19 mouse cellular contexts compared by ENCODE assay signal in the genomic region with DNA sequence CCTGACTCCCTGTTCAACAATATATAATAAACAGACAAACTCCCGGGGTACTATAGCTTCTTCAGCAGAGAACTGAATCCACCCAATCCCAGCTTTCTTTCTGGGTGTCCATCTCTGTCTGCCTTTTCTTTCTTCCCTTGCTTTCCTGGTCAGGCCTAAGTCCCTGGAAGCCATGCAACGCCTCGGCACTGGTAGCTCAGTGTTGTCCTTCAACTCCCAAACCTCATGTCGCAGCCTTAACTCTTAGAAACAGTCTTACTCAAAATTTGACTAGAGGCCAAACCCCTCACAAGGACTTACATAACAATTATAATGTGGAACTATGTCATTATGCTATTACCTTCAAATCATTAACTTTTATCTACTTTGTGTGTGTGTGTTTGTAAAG. TPM values are rescaled to one million over a fixed set of nuclear protein-coding genes. Genes with fewer than 3 reads are reported as not detected.
DNase-seq lines count a peak whose midpoint lies in the region; ATAC-seq and TF ChIP-seq lines count a peak whose summit lies in the region.
"Had no signal": no experiment of that assay in that cellular context is flagged by ENCODE, and none has a peak within 500 bp of the region (broad histone marks: within the 10 kb centered on the region; RNA-seq: fewer than 3 reads in every experiment).

No protein-coding gene starts in this region.

- ATAC-seq in heart, embryonic 12.5 days (ENCODE audit: insufficient number of reproducible peaks, low FRiP score), result no peak
- ATAC-seq: forebrain, embryonic 15.5 days had no signal

- H3K4me2 ChIP-seq in heart, embryonic 12.5 days, result no peak overlapping the region
- H3K4me2 ChIP-seq: embryonic facial prominence, embryonic 13.5 days; forebrain, embryonic 12.5 days; forebrain, embryonic 15.5 days; hindbrain, embryonic 12.5 days; hindbrain, embryonic 15.5 days had no signal

- H3K27me3 ChIP-seq in heart, embryonic 12.5 days (replicated peaks), result no peaks in the 10 kb centered on the region
- H3K27me3 ChIP-seq: embryonic facial prominence, embryonic 13.5 days; forebrain, embryonic 12.5 days; forebrain, embryonic 15.5 days; hindbrain, embryonic 12.5 days; hindbrain, embryonic 15.5 days had no signal

- H3K27ac ChIP-seq in heart, embryonic 12.5 days (ENCODE audit: poor library complexity, severe bottlenecking), result no peak overlapping the region
- H3K27ac ChIP-seq in layer of hippocampus, adult 2 months, result peak overlapping the region; percentile 41; the same call in 1 of the 2 replicates
- H3K27ac ChIP-seq: embryonic facial prominence, embryonic 10.5 days; embryonic facial prominence, embryonic 13.5 days; forebrain, embryonic 12.5 days; forebrain, embryonic 15.5 days; heart, adult 2 months; heart, embryonic 10.5 days; hindbrain, embryonic 12.5 days; hindbrain, embryonic 15.5 days had no signal

- TF ChIP-seq CTCF in layer of hippocampus, adult 2 months (conservative IDR thresholded peaks at IDR 0.05), result no peak

- H3K36me3 ChIP-seq in heart, embryonic 12.5 days, result no peaks in the 10 kb centered on the region
- H3K36me3 ChIP-seq: embryonic facial prominence, embryonic 10.5 days; embryonic facial prominence, embryonic 13.5 days; forebrain, embryonic 12.5 days; forebrain, embryonic 15.5 days; heart, embryonic 10.5 days; hindbrain, embryonic 12.5 days; hindbrain, embryonic 15.5 days had no signal

- DNase-seq in adrenal gland, adult 2 months, result peak; percentile 31
- no peak for DNase-seq in adrenal gland, adult 8-10 months
- DNase-seq in heart, adult 11 months, result peak; percentile 74
- DNase-seq in layer of hippocampus, adult 2 months (ENCODE audit: low spot score in 2 of 2), result no peak
- no peak for DNase-seq in layer of hippocampus, postnatal 10 days (ENCODE audit: low spot score in 2 of 2)
- DNase-seq: cerebellum, adult 11-12 months; cerebellum, adult 8-10 months; embryo, embryonic 11 days; gastrocnemius, postnatal 25 days; heart, adult 2 months had no signal

- no peak overlapping the region for H3K4me3 ChIP-seq in heart, embryonic 12.5 days
- H3K4me3 ChIP-seq in layer of hippocampus, adult 2 months, result no peak overlapping the region
- H3K4me3 ChIP-seq: embryonic facial prominence, embryonic 10.5 days; embryonic facial prominence, embryonic 13.5 days; erythroblast, embryonic 14.5 days; forebrain, embryonic 12.5 days; forebrain, embryonic 15.5 days; heart, adult 2 months; heart, embryonic 10.5 days; hindbrain, embryonic 12.5 days; hindbrain, embryonic 15.5 days had no signal

- 79% methylated on average over 4 of the region's 4 CpGs for WGBS in heart, embryonic 12.5 days

- H3K9me3 ChIP-seq in heart, embryonic 12.5 days (replicated peaks), result no peaks in the 10 kb centered on the region
- H3K9me3 ChIP-seq: embryonic facial prominence, embryonic 10.5 days; embryonic facial prominence, embryonic 13.5 days; forebrain, embryonic 12.5 days; forebrain, embryonic 15.5 days; heart, embryonic 10.5 days; hindbrain, embryonic 12.5 days; hindbrain, embryonic 15.5 days had no signal

- no peak overlapping the region for H3K9ac ChIP-seq in heart, embryonic 12.5 days
- H3K9ac ChIP-seq: embryonic facial prominence, embryonic 13.5 days; forebrain, embryonic 12.5 days; forebrain, embryonic 15.5 days; hindbrain, embryonic 12.5 days; hindbrain, embryonic 15.5 days had no signal

- H3K4me1 ChIP-seq in heart, embryonic 12.5 days (replicated peaks), result peaks cover 4% of the 10 kb centered on the region; the same call in 1 of the 2 replicates
- H3K4me1 ChIP-seq: embryonic facial prominence, embryonic 10.5 days; forebrain, embryonic 12.5 days; forebrain, embryonic 15.5 days; heart, embryonic 10.5 days; hindbrain, embryonic 12.5 days; hindbrain, embryonic 15.5 days had no signal

RNA-seq across cellular contexts. Expression of a gene that starts 28.6 kb away (rescaled TPM):
- total RNA-seq in adrenal gland, adult 2 months (2021), result 10 to 100 TPM; 21.3 to 28.4 TPM
- 0.33 and 0.60 TPM in 2 replicates for polyA plus RNA-seq in adrenal gland, adult 2 months (2012; rRNA removed)
- total RNA-seq in adrenal gland, adult 8-10 months (2022), result 10 to 100 TPM; 23.9 to 42.9 (median 36.7) TPM
- polyA plus RNA-seq in heart, embryonic 12.5 days (2016; fragmentation: Nextera tagmentation; extraction: Ambion mirVana), result 37.4 and 37.5 TPM in 2 replicates
- 10 to 100 TPM; 25.0 to 28.2 TPM for total RNA-seq in layer of hippocampus, adult 2 months (2021)
- 10 to 100 TPM; 24.2 to 26.0 TPM for total RNA-seq in layer of hippocampus, postnatal 10 days (2021)

RNA-seq across cellular contexts. Expression of a gene that starts 28.8 kb away (rescaled TPM):
- 10 to 100 TPM; 39.3 to 41.6 TPM for total RNA-seq in adrenal gland, adult 2 months (2021)
- 21.0 and 32.1 TPM in 2 replicates for polyA plus RNA-seq in adrenal gland, adult 2 months (2012; rRNA removed)
- total RNA-seq in adrenal gland, adult 8-10 months (2022), result 10 to 100 TPM; 35.8 to 46.8 (median 41.4) TPM
- 26.0 and 26.4 TPM in 2 replicates for polyA plus RNA-seq in heart, embryonic 12.5 days (2016; fragmentation: Nextera tagmentation; extraction: Ambion mirVana)
- 10 to 100 TPM; 41.4 to 45.8 TPM for total RNA-seq in layer of hippocampus, adult 2 months (2021)
- 10 to 100 TPM; 60.7 to 62.3 TPM for total RNA-seq in layer of hippocampus, postnatal 10 days (2021)

Comparison
In these comparisons a context has a peak if more than half of its experiments do, and no peak if none do; other contexts are left out.
1. DNase-seq: peak in adrenal gland, adult 2 months (single experiment) and heart, adult 11 months (single experiment); none in adrenal gland, adult 8-10 months (single experiment), layer of hippocampus, adult 2 months (0 of 2) and layer of hippocampus, postnatal 10 days (0 of 2).